In genomic region chr7:29180854-29181236, GRCm38 (mm10) we compare ENCODE assay signal across 8 mouse cellular contexts. TPM values are rescaled to one million over a fixed set of nuclear protein-coding genes. Genes with fewer than 3 reads are reported as not detected.
DNase-seq lines count a peak whose midpoint lies in the region; ATAC-seq and TF ChIP-seq lines count a peak whose summit lies in the region.

No protein-coding gene starts in this region.

- H3K9ac ChIP-seq in heart, embryonic 11.5 days (ENCODE audit: low read depth, low read length): no peak overlapping the region
- peak overlapping the region; percentile 72; the same call in 1 of the 2 replicates for H3K9ac ChIP-seq in forebrain, postnatal 0 days
- no peak overlapping the region for H3K9ac ChIP-seq in liver, embryonic 15.5 days

- ATAC-seq in heart, embryonic 11.5 days (replicated peaks; ENCODE audit: insufficient number of reproducible peaks, low FRiP score, low TSS enrichment): no peak
- ATAC-seq in forebrain, postnatal 0 days: peak; percentile 49
- ATAC-seq in liver, embryonic 15.5 days (ENCODE audit: insufficient read depth): no peak

- no peaks in the 10 kb centered on the region for H3K27me3 ChIP-seq in heart, embryonic 11.5 days (ENCODE audit: control insufficient read depth, insufficient read depth, low read length)
- no peaks in the 10 kb centered on the region for H3K27me3 ChIP-seq in E14TG2a.4 (ENCODE audit: insufficient read depth, low read length)
- H3K27me3 ChIP-seq in forebrain, postnatal 0 days (ENCODE audit: insufficient read depth, low read length): no peaks in the 10 kb centered on the region
- H3K27me3 ChIP-seq in liver, embryonic 15.5 days: no peaks in the 10 kb centered on the region

- peaks cover 12% of the 10 kb centered on the region for H3K4me1 ChIP-seq in heart, embryonic 11.5 days (ENCODE audit: control insufficient read depth, insufficient read depth, low read length)
- H3K4me1 ChIP-seq in E14TG2a.4 (replicated peaks; ENCODE audit: low read depth, low read length): peaks cover 32% of the 10 kb centered on the region
- peaks cover 10% of the 10 kb centered on the region for H3K4me1 ChIP-seq in forebrain, postnatal 0 days (ENCODE audit: insufficient read depth)
- peaks cover 27% of the 10 kb centered on the region for H3K4me1 ChIP-seq in liver, embryonic 15.5 days (replicated peaks)

- no peak for DNase-seq in heart, postnatal 4 days
- no peak for DNase-seq in forebrain, postnatal 0 days
- no peak for DNase-seq in natural killer cell, adult 2 months (ENCODE audit: low spot score in 2 of 2)
- DNase-seq in layer of hippocampus, adult 11-12 months (ENCODE audit: low spot score): no peak
- DNase-seq in left cerebral cortex, postnatal 14 days (ENCODE audit: low spot score in 2 of 2): no peak

- H3K9me3 ChIP-seq in heart, embryonic 11.5 days (replicated peaks; ENCODE audit: control insufficient read depth, low read length): no peaks in the 10 kb centered on the region
- H3K9me3 ChIP-seq in E14TG2a.4 (ENCODE audit: low read length): no peaks in the 10 kb centered on the region
- no peaks in the 10 kb centered on the region for H3K9me3 ChIP-seq in forebrain, postnatal 0 days (ENCODE audit: low read length)
- H3K9me3 ChIP-seq in liver, embryonic 15.5 days (replicated peaks): no peaks in the 10 kb centered on the region

- H3K36me3 ChIP-seq in heart, embryonic 11.5 days (ENCODE audit: control insufficient read depth, insufficient read depth, low read length): peaks cover 7% of the 10 kb centered on the region
- peaks cover 29% of the 10 kb centered on the region for H3K36me3 ChIP-seq in E14TG2a.4 (ENCODE audit: insufficient read depth, low read length)
- H3K36me3 ChIP-seq in forebrain, postnatal 0 days (ENCODE audit: insufficient read depth): peaks cover 9% of the 10 kb centered on the region
- peaks cover 19% of the 10 kb centered on the region for H3K36me3 ChIP-seq in liver, embryonic 15.5 days (replicated peaks)

- peak overlapping the region; percentile 90 for H3K4me2 ChIP-seq in heart, embryonic 11.5 days
- H3K4me2 ChIP-seq in forebrain, postnatal 0 days (ENCODE audit: low read depth): peak overlapping the region; percentile 36
- peak overlapping the region; percentile 79 for H3K4me2 ChIP-seq in liver, embryonic 15.5 days

- TF ChIP-seq CTCF in E14TG2a.4 (conservative IDR thresholded peaks at IDR 0.05; ENCODE audit: low read length): no peak
- TF ChIP-seq CTCF in forebrain, postnatal 0 days (IDR thresholded peaks at IDR 0.05; ENCODE audit: low read depth): no peak

- WGBS in heart, embryonic 11.5 days (ENCODE audit: insufficient replicate concordance): 39% methylated on average over 5 of the region's 5 CpGs
- 38% methylated on average over 5 of the region's 5 CpGs for WGBS in forebrain, postnatal 0 days
- WGBS in liver, embryonic 15.5 days (ENCODE audit: insufficient replicate concordance): 35% methylated on average over 5 of the region's 5 CpGs

- H3K27ac ChIP-seq in heart, embryonic 11.5 days (ENCODE audit: low read depth, low read length): no peak overlapping the region
- H3K27ac ChIP-seq in forebrain, postnatal 0 days (ENCODE audit: low read depth, low read length): peak overlapping the region; percentile 36
- peak overlapping the region; percentile 48; the same call in 1 of the 2 replicates for H3K27ac ChIP-seq in liver, embryonic 15.5 days (replicated peaks)

- peak overlapping the region; percentile 91; the same call in 1 of the 2 replicates for H3K4me3 ChIP-seq in heart, embryonic 11.5 days (ENCODE audit: low read depth, low read length)
- peak overlapping the region; percentile 39; the same call in 1 of the 2 replicates for H3K4me3 ChIP-seq in E14TG2a.4 (replicated peaks; ENCODE audit: low read length)
- H3K4me3 ChIP-seq in forebrain, postnatal 0 days (ENCODE audit: low read depth, low read length): peak overlapping the region; percentile 80
- peak overlapping the region; percentile 79 for H3K4me3 ChIP-seq in liver, embryonic 15.5 days (replicated peaks)

- intact Hi-C loops in left cerebral cortex, postnatal 14 days (cut with DNase I): loop anchor here (5.0 kb wide), 1 partner anchor 56 kb away; the partner anchor contains the start of gene Yif1b

RNA-seq across cellular contexts. Expression of gene Psmd8, which starts 0.3 kb away (rescaled TPM):
- polyA plus RNA-seq in heart, embryonic 11.5 days (2014; fragmentation: Nextera tagmentation; extraction: Ambion mirVana): 235 and 252 TPM in 2 replicates
- total RNA-seq in heart, postnatal 4 days (2021): 100 to 1,000 TPM; 184 to 188 TPM
- total RNA-seq in forebrain, postnatal 0 days (2014; rRNA removed): 245 and 253 TPM in 2 replicates
- 292 and 338 TPM in 2 replicates for polyA plus RNA-seq in forebrain, postnatal 0 days (2015; fragmentation: Nextera tagmentation; extraction: Ambion mirVana)
- 110 and 112 TPM in 2 replicates for polyA plus RNA-seq in liver, embryonic 15.5 days (2015; fragmentation: Nextera tagmentation; extraction: Ambion mirVana)
- total RNA-seq in left cerebral cortex, postnatal 14 days (2021): 100 to 1,000 TPM; 161 to 165 TPM

RNA-seq across cellular contexts. Expression of gene Spred3, which starts 10.6 kb away (rescaled TPM):
- 2.5 and 3.5 TPM in 2 replicates for polyA plus RNA-seq in heart, embryonic 11.5 days (2014; fragmentation: Nextera tagmentation; extraction: Ambion mirVana)
- total RNA-seq in heart, postnatal 4 days (2021): 1 to 10 TPM; 2.2 to 2.5 TPM
- 19.0 and 29.0 TPM in 2 replicates for total RNA-seq in forebrain, postnatal 0 days (2014; rRNA removed)
- 4.7 and 6.8 TPM in 2 replicates for polyA plus RNA-seq in forebrain, postnatal 0 days (2015; fragmentation: Nextera tagmentation; extraction: Ambion mirVana)
- polyA plus RNA-seq in liver, embryonic 15.5 days (2015; fragmentation: Nextera tagmentation; extraction: Ambion mirVana): 0.13 and 0.21 TPM in 2 replicates
- total RNA-seq in left cerebral cortex, postnatal 14 days (2021): 10 to 100 TPM; 45.7 to 48.0 TPM

RNA-seq across cellular contexts. Expression of gene Ggn, which starts 10.8 kb away (rescaled TPM):
- 0.42 and 1.1 TPM in 2 replicates for polyA plus RNA-seq in heart, embryonic 11.5 days (2014; fragmentation: Nextera tagmentation; extraction: Ambion mirVana)
- under 1 TPM; 0.24 to 0.54 TPM for total RNA-seq in heart, postnatal 4 days (2021)
- total RNA-seq in forebrain, postnatal 0 days (2014; rRNA removed): 0.67 and 0.77 TPM in 2 replicates
- polyA plus RNA-seq in forebrain, postnatal 0 days (2015; fragmentation: Nextera tagmentation; extraction: Ambion mirVana): 0.39 and 0.40 TPM in 2 replicates
- polyA plus RNA-seq in liver, embryonic 15.5 days (2015; fragmentation: Nextera tagmentation; extraction: Ambion mirVana): 0.05 TPM in 1 of 2 replicates, not detected in the other
- total RNA-seq in left cerebral cortex, postnatal 14 days (2021): 1 to 10 TPM in 1 of 2 experiments, under 1 TPM in 1; 0.92 to 1.2 TPM

RNA-seq across cellular contexts. Expression of gene Fam98c, which starts 24.8 kb away (rescaled TPM):
- polyA plus RNA-seq in heart, embryonic 11.5 days (2014; fragmentation: Nextera tagmentation; extraction: Ambion mirVana): 8.3 and 10.7 TPM in 2 replicates
- total RNA-seq in heart, postnatal 4 days (2021): 10 to 100 TPM; 13.6 to 14.6 TPM
- total RNA-seq in forebrain, postnatal 0 days (2014; rRNA removed): 15.9 and 23.5 TPM in 2 replicates
- polyA plus RNA-seq in forebrain, postnatal 0 days (2015; fragmentation: Nextera tagmentation; extraction: Ambion mirVana): 24.7 and 25.3 TPM in 2 replicates
- polyA plus RNA-seq in liver, embryonic 15.5 days (2015; fragmentation: Nextera tagmentation; extraction: Ambion mirVana): 6.2 and 6.5 TPM in 2 replicates
- 10 to 100 TPM; 32.7 to 37.5 TPM for total RNA-seq in left cerebral cortex, postnatal 14 days (2021)

RNA-seq across cellular contexts. Expression of gene Catsperg1, which starts 33.0 kb away (rescaled TPM):
- polyA plus RNA-seq in heart, embryonic 11.5 days (2014; fragmentation: Nextera tagmentation; extraction: Ambion mirVana): 0.37 and 0.44 TPM in 2 replicates
- under 1 TPM; 0.56 to 0.60 TPM for total RNA-seq in heart, postnatal 4 days (2021)
- total RNA-seq in forebrain, postnatal 0 days (2014; rRNA removed): 2.5 and 3.5 TPM in 2 replicates
- polyA plus RNA-seq in forebrain, postnatal 0 days (2015; fragmentation: Nextera tagmentation; extraction: Ambion mirVana): 0.75 and 2.3 TPM in 2 replicates
- polyA plus RNA-seq in liver, embryonic 15.5 days (2015; fragmentation: Nextera tagmentation; extraction: Ambion mirVana): 0.21 and 0.28 TPM in 2 replicates
- total RNA-seq in left cerebral cortex, postnatal 14 days (2021): 1 to 10 TPM; 1.3 to 1.5 TPM

Comparison
In these comparisons a context has a peak if more than half of its experiments do, and no peak if none do; other contexts are left out.
1. H3K4me2 ChIP-seq: peak in every context shown above with its lines; median percentile 90 in heart, embryonic 11.5 days; 79 in liver, embryonic 15.5 days; 36 in forebrain, postnatal 0 days.
2. H3K4me3 ChIP-seq: peak in every context shown above with its lines; median percentile 91 in heart, embryonic 11.5 days; 80 in forebrain, postnatal 0 days; 79 in liver, embryonic 15.5 days; 39 in E14TG2a.4.